Mouse (Mus musculus) urinary bladder, postnatal 14 days (tissue): Measurements from ENCODE around the gene Cog6.
"Not testable (repeated sequence)": the region's sequence is repeated elsewhere in the genome, so short reads cannot be mapped to it uniquely, and the experiment has no call there.

Source experiments
- DNase-seq: peaks from one replicate; pipeline ENCODE4 v3.0.0; 2021; ENCODE audit warnings: low spot score

Gene Cog6

DNA sequence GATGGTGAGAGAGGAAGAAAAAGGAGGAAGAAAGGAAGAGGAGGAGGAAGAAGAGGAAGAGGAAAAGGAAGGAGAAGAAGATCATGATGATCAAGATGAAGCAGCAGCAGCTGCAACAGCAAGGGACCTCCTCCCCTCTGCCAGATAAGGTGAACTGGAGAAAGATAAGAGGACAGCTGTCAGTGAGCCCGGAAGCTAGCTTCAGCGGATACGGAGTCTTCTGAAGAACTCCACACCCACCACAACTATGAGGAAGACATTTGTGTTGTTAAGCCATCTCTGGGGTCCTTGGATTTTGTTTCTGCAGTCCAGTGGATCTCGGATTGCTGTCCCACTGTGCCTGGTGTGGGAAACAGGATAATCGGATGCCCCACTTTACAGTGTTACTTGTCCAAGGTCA, 15.4 kb upstream of the Cog6 start:
- DNase-seq: no peak

GRCm38 (mm10) chr3:53031586-53031985, 14.5 kb upstream of the Cog6 start:
- DNase-seq: no peak

GRCm38 (mm10) chr3:53029046-53029445, 12.0 kb upstream of the Cog6 start:
- peak; percentile 79 for DNase-seq

DNA sequence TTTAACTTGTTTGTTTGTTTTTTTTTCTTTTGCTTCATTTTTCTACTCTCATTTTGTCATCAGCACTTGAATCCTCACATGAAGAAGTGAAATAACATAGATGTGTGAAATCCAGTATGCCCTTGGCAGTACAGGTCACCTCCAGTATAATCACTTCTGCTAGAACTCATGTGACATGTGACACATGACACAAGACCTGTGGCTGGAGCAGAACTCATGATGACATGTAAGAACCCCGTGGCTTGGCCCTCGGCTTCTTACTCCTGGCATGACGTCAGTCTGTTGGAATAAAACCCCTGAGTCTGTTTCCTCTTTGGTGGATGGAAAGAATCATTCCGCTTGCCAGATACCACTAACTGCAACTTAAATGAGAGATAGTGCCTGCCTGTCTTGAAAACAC, 10.3 kb upstream of the Cog6 start:
- DNase-seq: no peak

- no peak for DNase-seq
Measured at GRCm38 (mm10) chr3:53007411-53007810, 9.6 kb downstream of the Cog6 start.

DNA sequence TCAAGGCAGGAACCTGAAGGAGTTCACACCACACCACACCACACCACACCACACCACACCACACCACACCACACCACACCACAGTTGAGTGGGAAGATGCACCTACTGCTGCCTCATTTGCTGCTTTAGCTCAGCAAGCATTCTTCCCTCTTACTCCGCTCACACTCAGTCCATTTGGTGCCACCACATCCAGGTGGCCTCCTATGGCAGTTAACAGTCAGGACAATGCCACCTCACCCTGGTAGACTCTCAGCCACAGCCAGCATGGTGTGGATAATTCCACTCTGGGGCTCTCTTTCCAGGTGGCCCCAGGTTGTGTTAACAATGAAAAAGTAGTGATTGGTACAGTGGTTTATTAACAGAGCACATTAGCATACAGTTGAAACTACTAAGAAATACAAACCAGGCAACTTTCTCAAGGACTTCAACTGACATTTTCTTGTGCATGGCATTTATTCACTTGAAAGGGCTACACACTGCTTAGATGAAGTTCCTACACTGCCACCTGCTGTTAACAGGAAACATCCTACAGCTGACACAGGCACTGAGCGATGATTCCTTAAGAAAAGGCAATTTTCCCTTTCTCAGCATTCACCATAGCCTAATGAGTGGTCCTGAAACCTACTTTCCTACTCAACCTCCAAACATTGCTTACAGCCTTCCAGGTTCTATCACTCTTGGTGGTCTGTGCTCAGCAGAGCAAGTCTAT, 12.5 kb downstream of the Cog6 start:
- DNase-seq: peak; percentile 17

GRCm38 (mm10) chr3:53002076-53002475, 15.0 kb downstream of the Cog6 start:
- no peak for DNase-seq

DNA sequence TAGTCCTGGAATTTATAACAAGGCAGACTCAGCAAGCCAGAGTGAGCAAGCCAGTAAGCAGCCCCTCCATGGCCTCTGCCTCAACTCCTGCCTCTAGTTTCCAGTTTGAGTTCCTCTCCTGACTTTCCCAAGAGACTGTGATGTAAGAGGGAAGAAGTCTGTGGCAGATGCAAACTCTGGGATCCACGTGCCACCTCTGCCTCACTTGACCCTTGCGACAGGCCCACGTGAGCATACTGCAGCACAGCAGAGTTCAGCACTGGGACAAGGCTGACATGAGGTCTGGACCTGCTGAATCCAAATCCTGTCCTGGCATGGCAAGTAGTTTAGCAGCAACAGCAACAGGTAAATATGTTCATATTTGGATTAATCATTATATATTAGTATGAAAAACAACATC, 17.0 kb downstream of the Cog6 start:
- no peak for DNase-seq

- no peak for DNase-seq
Measured at GRCm38 (mm10) chr3:52999016-52999744, 17.9 kb downstream of the Cog6 start.

DNA sequence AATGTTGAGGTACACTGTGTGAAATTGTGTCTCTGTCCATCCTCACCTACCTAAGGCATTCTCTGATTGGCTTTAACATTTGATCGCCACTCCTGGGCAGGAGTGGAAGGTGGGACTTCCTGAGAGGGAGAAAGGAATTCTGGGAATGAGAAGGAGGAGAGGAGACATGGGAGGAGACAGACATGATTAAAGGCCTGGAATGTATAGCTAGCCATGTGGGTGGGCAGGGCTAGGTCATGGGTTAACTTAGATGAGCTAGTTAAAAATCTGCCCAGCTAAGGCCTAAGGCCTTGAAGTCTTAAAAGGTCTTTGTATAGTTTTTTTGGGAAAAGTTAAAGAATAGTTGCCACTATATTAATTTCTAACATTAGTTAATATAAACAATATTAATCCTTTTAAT, 19.7 kb downstream of the Cog6 start:
- DNase-seq: no peak

- no peak for DNase-seq
Measured at GRCm38 (mm10) chr3:52996635-52997034, 20.4 kb downstream of the Cog6 start.

GRCm38 (mm10) chr3:52994666-52995065, 22.4 kb downstream of the Cog6 start:
- no peak for DNase-seq

DNA sequence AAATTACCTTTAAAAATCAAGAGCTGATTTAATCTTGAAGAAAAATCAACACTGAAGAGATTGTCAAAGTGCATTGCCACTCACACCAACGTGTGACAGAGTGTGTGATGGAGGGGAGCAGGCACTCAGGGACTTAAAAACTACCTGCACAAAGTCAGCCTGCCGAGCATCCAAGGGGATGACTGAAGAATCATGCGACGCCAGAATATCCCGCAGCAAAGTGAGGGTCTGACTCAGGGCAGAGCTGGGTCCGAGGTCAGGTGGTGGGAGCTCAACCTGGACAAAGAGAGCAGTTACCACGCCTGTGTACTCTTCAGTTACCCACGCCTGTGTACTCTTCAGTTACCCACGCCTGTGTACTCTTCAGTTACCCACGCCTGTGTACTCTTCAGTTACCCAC, 23.7 kb downstream of the Cog6 start:
- DNase-seq: no peak

DNA sequence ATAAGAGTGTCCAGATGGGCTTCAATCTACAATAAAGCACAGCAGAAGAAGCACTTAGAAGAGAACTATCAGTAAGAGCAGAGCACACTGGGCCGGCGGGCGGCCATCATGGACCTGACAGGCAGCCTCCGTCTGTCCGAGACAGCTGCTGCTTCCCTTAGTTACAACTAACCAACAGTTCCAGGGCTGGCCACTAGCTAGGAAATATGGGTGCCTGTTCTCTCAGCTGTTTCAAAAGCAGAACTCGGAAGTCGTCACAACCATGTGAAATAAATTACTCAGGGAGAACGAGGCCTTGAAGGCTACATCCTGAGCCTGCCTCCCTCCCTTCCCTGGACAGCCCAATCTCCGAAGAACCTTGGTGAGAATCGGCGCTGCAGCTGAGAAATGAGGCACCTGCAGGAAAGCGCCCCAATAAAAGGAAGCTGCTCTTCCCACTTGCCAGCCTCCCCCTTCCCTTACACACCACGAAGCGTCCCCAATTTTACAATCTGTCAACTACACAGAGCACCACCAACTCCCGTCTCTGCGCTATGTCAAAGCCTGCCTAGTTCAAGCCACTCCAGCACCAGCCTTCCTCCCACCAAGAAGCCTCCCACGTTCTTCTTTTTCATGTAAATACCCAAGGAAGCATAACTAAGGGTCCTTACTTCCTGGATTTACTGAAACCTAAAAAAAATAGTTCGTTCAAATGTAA, 26.8 kb downstream of the Cog6 start:
- DNase-seq: no peak

DNA sequence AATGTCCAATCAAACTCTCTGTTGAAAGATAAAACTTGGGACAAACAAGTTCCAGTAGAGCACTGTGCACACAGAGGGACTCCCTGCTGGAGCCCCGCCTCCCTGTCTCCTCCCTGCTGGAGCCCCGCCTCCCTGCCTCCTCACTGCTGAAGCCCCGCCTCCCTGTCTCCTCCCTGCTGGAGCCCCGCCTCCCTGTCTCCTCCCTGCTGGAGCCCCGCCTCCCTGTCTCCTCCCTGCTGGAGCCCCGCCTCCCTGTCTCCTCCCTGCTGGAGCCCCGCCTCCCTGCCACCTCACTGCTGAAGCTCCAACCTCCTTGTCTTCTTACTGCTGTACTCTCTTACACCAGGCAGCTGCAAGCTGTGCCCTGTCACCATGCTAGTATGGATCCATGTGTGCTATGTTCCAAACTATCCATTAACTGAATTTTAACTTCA, 31.5 kb downstream of the Cog6 start:
- DNase-seq: not testable (repeated sequence)

DNA sequence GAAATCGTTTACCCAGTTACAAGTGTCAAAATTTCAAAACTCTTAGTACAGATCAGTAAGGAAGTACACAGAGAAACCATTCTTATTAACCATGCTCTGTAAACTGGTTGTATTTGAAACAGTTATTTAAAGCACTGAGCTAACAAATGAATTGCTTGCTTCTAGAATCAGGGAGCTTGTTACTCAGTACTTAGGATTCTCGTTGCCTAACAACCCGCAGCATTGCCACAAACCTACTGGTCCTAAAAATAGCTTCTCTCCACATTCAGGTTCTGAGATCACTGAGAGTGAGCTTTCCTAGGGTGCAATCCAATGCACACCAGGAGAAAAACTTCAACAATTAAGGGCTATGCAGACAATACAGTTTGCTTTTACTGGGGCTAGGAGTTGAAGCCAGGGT, 33.3 kb downstream of the Cog6 start:
- no peak for DNase-seq

DNA sequence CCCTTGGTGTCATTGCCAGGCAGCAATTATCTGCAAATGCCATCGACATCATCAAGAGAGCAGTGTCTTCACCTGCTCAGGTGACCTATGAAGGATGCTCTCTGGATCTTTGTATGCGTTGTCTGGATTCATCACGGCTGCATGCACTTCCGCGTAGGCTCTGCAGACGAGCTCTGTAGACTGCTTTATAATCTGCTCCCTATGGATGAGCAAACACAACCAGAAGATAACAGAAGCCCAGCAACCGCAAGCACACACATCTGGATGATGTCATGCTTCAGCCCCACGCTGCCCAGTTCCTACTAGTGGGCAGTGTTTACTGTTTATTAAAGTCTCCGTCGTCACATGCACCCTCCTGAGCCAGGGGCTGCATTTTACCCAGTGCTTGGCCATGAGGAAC, 34.0 kb downstream of the Cog6 start:
- no peak for DNase-seq

DNA sequence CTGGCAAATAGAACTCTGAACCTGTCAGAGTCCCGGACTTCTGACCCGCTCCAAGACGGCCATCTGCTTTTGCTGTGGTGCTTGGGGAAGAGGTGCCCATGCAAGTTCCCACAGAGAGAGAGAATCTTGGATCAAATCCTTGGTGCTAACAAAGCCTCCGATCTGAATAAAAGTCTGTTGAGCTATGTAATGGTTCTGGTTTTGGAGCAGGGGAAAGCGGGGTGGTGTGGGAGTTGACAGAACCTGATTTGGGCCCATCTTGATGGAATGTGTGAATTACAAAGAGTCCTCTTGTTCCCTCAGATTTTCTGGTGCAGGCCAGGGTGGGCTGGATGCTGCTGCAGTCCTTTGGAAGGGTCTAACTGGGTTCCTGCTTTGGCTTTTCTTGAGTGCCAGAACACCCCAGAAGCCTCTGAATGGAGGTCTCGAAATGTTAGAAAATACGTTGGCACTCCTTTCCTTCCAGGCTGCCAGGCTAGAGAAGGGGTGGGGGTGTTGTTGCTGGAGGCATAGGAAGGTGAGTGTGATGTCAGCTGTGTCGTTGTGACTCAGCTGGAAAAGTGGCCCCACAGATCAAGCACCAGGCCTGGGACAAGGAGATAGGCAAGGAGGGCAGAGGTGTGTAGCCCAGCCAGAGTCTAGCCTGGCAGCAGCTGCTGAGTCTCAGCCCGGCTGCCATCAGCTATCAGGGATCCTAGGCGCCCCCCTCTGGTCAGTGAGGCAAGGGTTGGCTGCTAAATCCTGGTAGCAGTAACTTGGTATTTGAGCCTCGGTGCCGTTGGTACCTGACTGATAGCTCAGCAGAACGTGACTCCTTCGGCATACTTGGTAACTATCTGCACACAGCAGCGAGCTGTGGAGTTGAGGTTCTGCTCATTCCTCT, 42.1 kb downstream of the Cog6 start:
- peak; percentile 77 for DNase-seq

GRCm38 (mm10) chr3:52972916-52973315, 44.1 kb downstream of the Cog6 start:
- no peak for DNase-seq

DNA sequence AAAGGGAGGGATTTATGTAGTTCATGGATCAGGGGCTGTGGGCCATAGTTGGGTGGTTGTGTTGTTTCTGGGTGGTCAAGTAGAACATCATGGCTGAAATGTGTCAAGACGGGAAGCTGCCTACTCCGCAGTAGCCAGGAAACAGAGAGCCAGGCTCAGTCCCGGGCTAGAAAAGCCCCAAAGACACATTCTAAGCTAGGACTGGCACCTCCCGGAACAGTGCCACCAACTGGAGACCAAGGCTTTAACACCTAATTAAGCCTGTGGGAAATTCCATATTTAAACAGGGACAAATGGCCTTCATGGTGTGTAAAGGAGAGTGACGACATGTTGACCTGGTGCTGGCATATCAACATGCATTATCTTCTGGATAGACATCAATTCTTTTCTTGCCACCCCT, 50.0 kb downstream of the Cog6 start:
- no peak for DNase-seq

- DNase-seq: no peak
Measured at GRCm38 (mm10) chr3:52964206-52964605, 52.8 kb downstream of the Cog6 start.

GRCm38 (mm10) chr3:52963441-52963840, 53.6 kb downstream of the Cog6 start:
- no peak for DNase-seq
